Mouse (Mus musculus) forebrain, embryonic 13.5 days (tissue): ENCODE measurements at regions not wholly inside any gene's neighbourhood (a gene's known extent, or its start where the extent isn't known, plus 50 kb on each side); places are given as distances from the start of the nearest gene placed in this dataset.
A peak's percentile ranks its signal among the peaks of the same experiment; 100 is the strongest.

ENCODE experiments used
- ATAC-seq: fragments of 200-750 bp; cut with Nextera tagmentation; 2 replicates; pipeline ENCODE4 v1.8.0; 2017
- H3K27ac ChIP-seq: fragments of 300-500 bp; sonication (generic); 2 replicates; pipeline ENCODE4 v1.5.1; 2015; ENCODE audit warnings: inconsistent platforms, mild to moderate bottlenecking, moderate library complexity
- H3K27me3 ChIP-seq: fragments of 300-500 bp; sonication (generic); 2 replicates; pipeline ENCODE4 v1.6.1; 2015; ENCODE audit warnings: mild to moderate bottlenecking, inconsistent platforms
- H3K36me3 ChIP-seq: fragments of 300-500 bp; sonication (generic); 2 replicates; pipeline ENCODE4 v1.6.1; 2015; ENCODE audit warnings: mild to moderate bottlenecking, inconsistent platforms; ENCODE audit not compliant: poor library complexity, severe bottlenecking
- H3K4me1 ChIP-seq: fragments of 300-500 bp; sonication (generic); 2 replicates; pipeline ENCODE4 v1.6.1; 2015; ENCODE audit warnings: inconsistent platforms
- H3K4me2 ChIP-seq: fragments of 300-500 bp; sonication (generic); 2 replicates; pipeline ENCODE4 v1.6.1; 2015; ENCODE audit warnings: inconsistent platforms, mild to moderate bottlenecking, moderate library complexity
- H3K4me3 ChIP-seq: fragments of 300-500 bp; sonication (generic); 2 replicates; pipeline ENCODE4 v1.5.1; 2015; ENCODE audit warnings: mild to moderate bottlenecking, inconsistent platforms
- H3K9ac ChIP-seq: fragments of 300-500 bp; sonication (generic); 2 replicates; pipeline ENCODE4 v1.6.1; 2015; ENCODE audit warnings: mild to moderate bottlenecking, inconsistent platforms
- H3K9me3 ChIP-seq: fragments of 300-500 bp; sonication (generic); replicated peaks from 2 replicates; pipeline ENCODE4 v1.6.1; 2016; ENCODE audit warnings: inconsistent platforms
- WGBS: fragments of 180-500 bp; shearing (Covaris S2); methylation state at CpG from one replicate; pipeline ENCODE4 v1.1.7; 2015; 5-methylcytosine and 5-hydroxymethylcytosine counted together

DNA sequence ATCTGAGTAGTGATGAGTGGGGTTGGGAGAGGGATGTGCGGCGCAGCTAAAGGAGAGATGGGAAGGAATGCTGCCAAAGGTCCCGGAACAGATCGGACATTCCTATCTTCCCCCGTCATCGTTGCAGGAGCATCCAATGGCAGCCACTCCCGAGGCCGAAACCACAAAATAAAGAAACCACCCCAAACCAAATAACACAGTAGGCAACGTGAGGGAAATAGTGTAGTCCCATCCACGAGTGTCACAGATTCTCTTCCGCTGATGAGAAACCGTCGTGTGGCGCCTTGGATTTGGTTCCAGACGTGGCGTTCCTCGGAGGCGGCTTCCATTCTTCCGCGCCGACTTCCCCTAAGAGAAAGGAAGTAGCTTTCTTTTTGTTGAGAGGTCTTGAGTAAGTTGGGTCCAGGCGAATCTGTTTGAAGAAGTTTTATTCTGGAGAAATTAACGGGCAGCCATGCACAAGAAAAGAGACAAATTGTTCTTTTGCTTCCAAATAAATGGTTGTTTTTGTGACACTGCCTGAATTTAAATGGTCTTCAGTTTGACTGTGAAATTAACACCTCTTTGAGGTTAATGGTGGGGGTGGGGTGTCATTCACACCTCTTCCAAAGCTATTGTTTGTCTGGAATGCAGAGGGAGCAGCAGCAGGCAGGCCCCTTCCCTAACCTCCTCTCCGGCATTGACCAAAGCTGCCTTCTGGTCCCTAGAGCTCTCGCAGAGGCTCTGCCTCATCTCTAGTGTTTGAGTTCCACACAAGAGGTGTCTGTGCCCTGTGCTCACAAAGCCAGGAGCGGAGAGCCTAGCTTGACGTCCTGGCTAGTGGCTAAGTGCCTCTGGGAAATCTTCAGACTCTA is 88.3 kb upstream of the Eomes start:
- Histone ChIP-seq H3K27me3 (peaks cover 23% of the 10 kb centered on the region; the same call in 1 of the 2 replicates), H3K27ac (no peak overlapping the region), H3K9me3 (no peaks in the 10 kb centered on the region), H3K36me3 (no peaks in the 10 kb centered on the region), H3K4me1 (peaks cover 6% of the 10 kb centered on the region; the same call in 1 of the 2 replicates), H3K9ac (no peak overlapping the region), H3K4me2 (peak overlapping the region; percentile 50), H3K4me3 (peak overlapping the region; percentile 24)
- no peak; the same call in 1 of the 2 replicates for ATAC-seq
- 4% methylated on average over 27 of the region's 27 CpGs for WGBS

DNA sequence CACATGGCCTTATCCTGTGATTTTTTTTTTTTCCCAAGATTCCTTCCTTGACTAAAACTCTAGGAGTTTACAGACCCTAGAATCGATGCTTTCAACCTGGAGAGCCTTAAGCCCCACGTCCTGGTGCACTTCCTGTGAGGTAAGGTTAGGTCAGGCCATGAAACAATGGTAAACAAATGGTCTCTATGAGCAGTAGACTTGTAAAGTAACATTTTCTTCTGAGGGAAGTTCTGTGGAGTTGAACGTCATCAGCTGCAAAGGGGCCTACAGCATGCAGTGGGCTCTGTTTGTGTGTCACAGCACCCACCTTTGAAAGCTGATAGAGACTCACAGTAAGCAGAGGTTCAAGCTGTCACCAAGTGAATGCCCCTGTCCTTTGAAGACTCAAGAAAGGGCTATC is 87.3 kb upstream of the Eomes start:
- Histone ChIP-seq H3K9me3 (no peaks in the 10 kb centered on the region), H3K27ac (no peak overlapping the region), H3K9ac (no peak overlapping the region), H3K36me3 (no peaks in the 10 kb centered on the region), H3K4me3 (no peak overlapping the region), H3K4me2 (no peak overlapping the region), H3K27me3 (peaks cover 23% of the 10 kb centered on the region; the same call in 1 of the 2 replicates), H3K4me1 (peaks cover 6% of the 10 kb centered on the region; the same call in 1 of the 2 replicates)
- no peak for ATAC-seq
- 73% methylated on average over 3 of the region's 3 CpGs for WGBS

DNA sequence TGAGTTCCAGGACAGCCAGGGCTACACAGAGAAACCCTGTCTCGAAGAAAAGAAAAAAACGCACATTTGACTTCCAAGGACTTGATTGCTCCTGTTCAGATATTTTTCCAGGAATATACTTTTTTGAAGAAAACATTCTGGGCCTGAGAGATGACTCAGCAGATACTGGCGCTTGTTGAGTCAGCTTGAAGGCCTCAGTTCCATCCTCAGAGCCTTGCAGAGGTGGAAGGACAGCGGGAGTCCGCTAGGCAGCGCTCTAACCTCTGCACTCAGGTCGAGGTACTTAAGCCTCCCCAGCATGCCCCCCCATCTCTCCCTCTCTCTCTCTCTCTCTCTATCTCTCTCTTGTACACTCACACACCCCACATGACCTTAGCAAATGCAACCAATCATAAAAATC is 86.3 kb upstream of the Eomes start:
- 66% methylated on average over 7 of the region's 7 CpGs for WGBS
- Histone ChIP-seq H3K4me2 (no peak overlapping the region), H3K4me3 (no peak overlapping the region), H3K9ac (no peak overlapping the region), H3K4me1 (peaks cover 6% of the 10 kb centered on the region; the same call in 1 of the 2 replicates), H3K27ac (no peak overlapping the region), H3K9me3 (no peaks in the 10 kb centered on the region), H3K36me3 (no peaks in the 10 kb centered on the region), H3K27me3 (peaks cover 23% of the 10 kb centered on the region; the same call in 1 of the 2 replicates)
- ATAC-seq = no peak

DNA sequence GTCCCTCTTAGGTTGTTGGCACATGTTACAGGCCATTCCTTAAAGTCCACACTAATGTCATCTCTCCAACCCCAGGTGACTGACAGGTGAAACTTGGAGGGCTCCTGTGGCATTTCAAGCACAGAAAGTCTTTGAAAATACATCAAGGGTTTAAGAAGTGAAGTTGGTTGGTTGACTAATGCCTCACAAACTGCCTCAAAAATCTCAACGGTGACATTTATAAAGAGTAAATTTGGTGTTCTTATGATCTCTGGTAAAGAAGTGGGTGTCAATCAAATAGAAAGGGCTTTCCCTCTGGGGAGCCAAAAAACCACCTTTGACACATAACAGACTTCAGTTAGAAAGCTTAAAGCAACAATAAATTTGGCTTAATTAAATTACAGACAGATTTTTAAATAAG is 85.2 kb upstream of the Eomes start:
- no peaks in the 10 kb centered on the region for H3K9me3 ChIP-seq
- no peak overlapping the region for H3K27ac ChIP-seq
- no peak overlapping the region for H3K9ac ChIP-seq
- no peak for ATAC-seq
- H3K4me1 ChIP-seq = peaks cover 6% of the 10 kb centered on the region; the same call in 1 of the 2 replicates
- no peak overlapping the region for H3K4me3 ChIP-seq
- peaks cover 17% of the 10 kb centered on the region; the same call in 1 of the 2 replicates for H3K27me3 ChIP-seq
- 95% methylated on average over 1 of the region's 1 CpGs for WGBS
- H3K36me3 ChIP-seq = no peaks in the 10 kb centered on the region
- H3K4me2 ChIP-seq = no peak overlapping the region

DNA sequence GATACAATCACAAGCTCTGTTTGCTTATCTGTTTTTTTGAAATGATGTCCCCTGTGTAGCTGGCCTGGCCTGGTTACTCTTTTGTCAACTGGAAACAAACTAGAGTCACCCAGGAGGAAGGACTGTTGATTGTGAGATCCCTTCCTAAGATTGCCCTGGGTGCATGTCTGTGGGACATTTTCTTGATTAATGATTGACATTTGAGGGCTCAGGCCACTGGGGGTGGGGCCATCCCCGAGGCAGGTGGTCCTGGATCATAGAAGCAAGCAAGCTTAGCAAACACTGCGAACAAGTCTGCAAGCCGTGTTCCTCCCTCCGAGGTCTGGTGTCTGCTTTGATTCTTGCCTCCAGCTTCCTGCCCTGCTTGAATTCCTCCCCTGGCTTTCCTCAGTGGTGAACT is 84.4 kb upstream of the Eomes start:
- Histone ChIP-seq H3K9ac (no peak overlapping the region), H3K36me3 (no peaks in the 10 kb centered on the region), H3K4me3 (no peak overlapping the region), H3K27ac (no peak overlapping the region), H3K4me2 (no peak overlapping the region), H3K9me3 (no peaks in the 10 kb centered on the region), H3K4me1 (peaks cover 6% of the 10 kb centered on the region; the same call in 1 of the 2 replicates), H3K27me3 (peaks cover 10% of the 10 kb centered on the region; the same call in 1 of the 2 replicates)
- WGBS = 75% methylated on average over 4 of the region's 4 CpGs
- ATAC-seq = no peak

DNA sequence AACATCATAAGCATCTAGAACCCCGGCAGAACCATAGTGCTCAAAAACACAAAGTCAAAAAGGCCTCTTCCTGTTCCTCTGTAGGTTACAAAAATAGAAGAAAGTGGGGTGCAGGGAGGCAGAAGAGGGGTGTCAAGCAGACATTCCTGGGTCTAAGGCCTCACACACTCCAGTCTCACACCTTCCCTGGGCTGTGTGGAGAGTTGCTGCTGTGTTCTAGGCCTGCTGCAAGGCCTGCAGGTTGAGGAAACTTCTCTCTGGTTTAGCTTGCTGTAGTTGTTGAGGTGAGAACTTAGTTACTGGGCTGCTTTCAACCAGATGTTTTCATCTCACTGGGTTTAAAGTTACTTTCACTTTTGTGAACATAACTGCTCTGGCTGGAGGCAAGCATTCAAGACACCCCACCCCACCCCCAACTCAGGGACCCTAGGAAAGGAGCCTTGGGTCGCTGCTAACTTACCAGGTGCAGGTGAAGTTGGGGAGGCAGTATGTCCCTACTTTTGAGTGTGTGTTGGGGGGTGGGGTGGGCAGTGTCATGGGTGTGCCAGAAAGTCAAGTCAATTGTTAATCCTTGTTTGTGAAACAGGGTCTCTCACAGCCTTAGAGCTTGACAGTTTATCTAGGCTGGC is 81.5 kb upstream of the Eomes start:
- H3K27ac ChIP-seq = no peak overlapping the region
- no peaks in the 10 kb centered on the region for H3K9me3 ChIP-seq
- no peak overlapping the region for H3K4me3 ChIP-seq
- ATAC-seq = no peak
- H3K27me3 ChIP-seq = no peaks in the 10 kb centered on the region
- WGBS = 80% methylated on average over 2 of the region's 2 CpGs
- H3K36me3 ChIP-seq = no peaks in the 10 kb centered on the region
- no peaks in the 10 kb centered on the region for H3K4me1 ChIP-seq
- no peak overlapping the region for H3K4me2 ChIP-seq
- no peak overlapping the region for H3K9ac ChIP-seq

DNA sequence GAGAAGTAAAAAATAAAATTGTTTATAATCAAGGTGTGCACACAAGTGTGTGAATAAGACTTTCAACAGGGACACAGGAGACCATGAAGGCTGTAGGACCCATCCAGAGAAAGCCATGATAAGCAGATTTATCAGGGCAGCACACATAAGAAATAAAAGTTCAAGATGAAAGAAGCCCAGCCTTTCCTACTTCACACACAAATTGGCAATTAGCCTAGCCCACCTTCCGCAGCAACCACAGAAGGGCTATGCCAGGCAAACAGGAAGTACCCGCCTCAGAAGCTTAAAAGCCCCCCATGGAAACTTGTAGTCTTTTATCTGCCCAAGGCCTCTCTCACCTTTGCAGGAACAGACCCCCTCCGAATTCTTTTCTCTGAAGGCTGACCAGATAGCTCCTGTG is 77.5 kb upstream of the Eomes start:
- ATAC-seq = no peak
- Histone ChIP-seq H3K9ac (no peak overlapping the region), H3K4me3 (no peak overlapping the region), H3K9me3 (no peaks in the 10 kb centered on the region), H3K36me3 (no peaks in the 10 kb centered on the region), H3K4me2 (no peak overlapping the region), H3K27me3 (no peaks in the 10 kb centered on the region), H3K27ac (no peak overlapping the region), H3K4me1 (no peaks in the 10 kb centered on the region)
- 81% methylated on average over 3 of the region's 3 CpGs for WGBS

DNA sequence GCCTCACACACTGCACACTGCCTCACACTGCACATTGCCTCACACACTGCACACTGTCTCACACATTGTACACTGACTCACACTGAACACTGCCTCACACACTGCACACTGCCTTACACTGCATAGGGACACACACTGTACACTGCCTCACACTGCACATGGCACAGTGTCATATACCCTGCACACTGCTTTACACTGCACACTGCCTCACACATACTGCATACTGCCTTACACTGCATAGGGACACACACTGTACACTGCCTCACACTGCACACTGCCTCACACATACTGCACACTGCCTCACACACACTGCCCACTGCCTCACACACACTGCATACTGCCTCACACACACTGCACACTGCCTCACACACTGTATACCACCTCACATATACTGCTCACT is 76.8 kb upstream of the Eomes start:
- Histone ChIP-seq H3K36me3 (no peaks in the 10 kb centered on the region), H3K4me3 (no peak overlapping the region), H3K9me3 (no peaks in the 10 kb centered on the region), H3K4me1 (no peaks in the 10 kb centered on the region), H3K9ac (no peak overlapping the region), H3K4me2 (no peak overlapping the region), H3K27me3 (no peaks in the 10 kb centered on the region), H3K27ac (no peak overlapping the region)
- no peak for ATAC-seq

DNA sequence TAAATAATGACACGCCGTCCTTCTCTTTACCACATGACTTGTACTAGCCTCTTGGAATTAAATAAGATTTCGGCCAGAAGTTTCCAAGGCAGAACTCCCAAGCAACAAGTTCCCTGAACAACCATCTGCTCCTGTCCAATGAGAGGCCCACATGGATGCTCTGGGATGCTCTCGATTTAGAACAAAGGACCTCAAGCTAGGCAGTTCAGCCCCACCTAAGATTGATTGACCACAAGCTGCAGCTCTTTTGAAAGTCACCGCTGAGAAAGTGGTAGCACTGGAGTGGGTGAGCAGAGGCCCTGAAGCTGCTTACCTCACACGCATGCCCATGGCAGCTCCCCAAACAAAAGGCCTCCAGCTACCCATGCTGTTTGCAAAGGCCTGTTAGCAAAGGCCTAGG is 73.1 kb upstream of the Eomes start:
- WGBS = 63% methylated on average over 6 of the region's 6 CpGs

DNA sequence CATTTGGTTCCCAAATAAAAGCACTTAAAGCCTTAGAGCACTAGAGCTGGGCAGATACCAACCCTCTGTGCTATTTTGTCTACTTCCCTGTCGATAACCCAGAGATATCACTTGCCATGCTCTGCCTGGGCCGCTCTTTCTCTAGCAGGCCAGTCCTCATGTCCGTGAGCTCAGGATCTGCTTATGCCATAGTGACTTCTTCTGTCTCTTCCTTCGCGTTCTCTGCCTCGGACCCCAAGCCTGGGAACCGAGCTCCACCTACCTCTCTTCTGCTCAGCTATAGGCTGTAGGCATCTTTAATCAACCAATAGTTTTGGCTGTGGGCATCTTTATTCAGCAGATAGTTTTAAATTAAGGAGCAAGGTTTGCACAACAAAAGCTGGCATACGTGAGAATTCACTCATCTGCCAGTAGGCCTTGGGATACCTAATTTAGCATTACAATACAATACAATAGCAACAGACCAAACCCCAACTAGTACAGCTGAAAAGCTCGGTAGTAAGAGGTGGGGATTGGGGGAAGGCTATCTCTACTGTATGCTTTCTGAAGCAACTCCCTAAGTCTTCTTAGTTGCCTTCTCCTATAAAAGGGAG is 72.0 kb upstream of the Eomes start:
- Histone ChIP-seq H3K27ac (no peak overlapping the region), H3K4me1 (no peaks in the 10 kb centered on the region), H3K9ac (no peak overlapping the region), H3K4me3 (no peak overlapping the region), H3K9me3 (no peaks in the 10 kb centered on the region), H3K4me2 (no peak overlapping the region), H3K36me3 (no peaks in the 10 kb centered on the region), H3K27me3 (no peaks in the 10 kb centered on the region)
- WGBS = 59% methylated on average over 9 of the region's 9 CpGs
- no peak for ATAC-seq

More for the DNA sequence above, 73.1 kb upstream of the Eomes start:
- Histone ChIP-seq H3K9me3 (no peaks in the 10 kb centered on the region), H3K27ac (no peak overlapping the region), H3K36me3 (no peaks in the 10 kb centered on the region), H3K4me3 (no peak overlapping the region), H3K9ac (no peak overlapping the region), H3K27me3 (no peaks in the 10 kb centered on the region), H3K4me1 (no peaks in the 10 kb centered on the region), H3K4me2 (no peak overlapping the region)
- ATAC-seq = no peak

DNA sequence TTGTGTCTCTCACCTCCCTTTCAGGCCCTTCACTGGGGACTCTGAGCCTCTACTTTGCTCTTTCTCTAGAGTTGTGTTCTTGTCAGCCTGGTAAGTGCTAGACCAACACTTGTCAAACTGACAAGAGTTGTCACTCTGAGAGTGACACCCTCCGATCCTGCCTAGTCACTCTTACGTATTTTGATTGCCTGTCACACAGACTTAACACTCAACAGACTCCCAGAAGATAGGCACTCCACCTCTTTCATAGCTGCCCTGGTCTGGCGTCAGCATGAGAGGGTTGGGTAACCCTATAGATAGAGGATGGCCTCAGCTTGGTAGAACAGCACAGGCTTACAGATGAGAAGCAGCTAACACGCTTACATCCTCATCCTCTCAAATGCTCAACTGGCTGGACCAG is 62.0 kb upstream of the Eomes start:
- no peak for ATAC-seq
- no peaks in the 10 kb centered on the region for H3K27me3 ChIP-seq
- no peak overlapping the region for H3K9ac ChIP-seq
- no peaks in the 10 kb centered on the region for H3K9me3 ChIP-seq
- H3K36me3 ChIP-seq = no peaks in the 10 kb centered on the region
- no peak overlapping the region for H3K27ac ChIP-seq
- WGBS = 92% methylated on average over 4 of the region's 4 CpGs
- no peaks in the 10 kb centered on the region for H3K4me1 ChIP-seq
- H3K4me2 ChIP-seq = no peak overlapping the region
- H3K4me3 ChIP-seq = no peak overlapping the region

DNA sequence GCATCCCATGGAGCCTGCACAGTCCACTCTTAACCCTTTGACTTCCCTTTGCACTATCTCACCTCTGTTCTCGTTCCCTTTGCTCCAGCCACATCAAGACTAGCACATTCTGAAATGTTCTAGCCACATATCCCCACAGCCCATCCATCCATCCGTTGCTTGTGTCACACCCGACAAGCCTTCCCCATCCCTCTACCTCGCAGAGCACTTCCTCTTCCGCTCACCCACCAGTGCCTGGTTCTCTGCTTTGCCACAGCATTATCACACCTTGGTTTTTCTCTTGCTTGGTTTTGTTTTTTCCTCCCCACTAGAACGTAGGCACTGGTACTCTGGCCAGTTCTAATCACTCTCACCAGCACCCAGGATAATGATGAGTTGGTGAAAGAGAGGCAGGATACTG is 61.5 kb upstream of the Eomes start:
- no peak overlapping the region for H3K4me2 ChIP-seq
- no peak overlapping the region for H3K9ac ChIP-seq
- H3K27me3 ChIP-seq = no peaks in the 10 kb centered on the region
- no peaks in the 10 kb centered on the region for H3K36me3 ChIP-seq
- H3K27ac ChIP-seq = no peak overlapping the region
- no peaks in the 10 kb centered on the region for H3K4me1 ChIP-seq
- ATAC-seq = no peak
- H3K4me3 ChIP-seq = no peak overlapping the region
- no peaks in the 10 kb centered on the region for H3K9me3 ChIP-seq
- 88% methylated on average over 6 of the region's 6 CpGs for WGBS
